Mouse (Mus musculus) small intestine, adult 2 months (tissue): ENCODE results near the gene Rpl29. TPM values are rescaled to one million over a fixed set of nuclear protein-coding genes. Genes with fewer than 3 reads are reported as not detected.

Experiments used
- H3K27ac ChIP-seq: fragments of 200-500 bp; 2 replicates; pipeline ENCODE4 v1.5.1; 2012; ENCODE audit warnings: low read depth, low read length, control low read depth, inconsistent platforms; ENCODE audit not compliant: insufficient read depth
- H3K27me3 ChIP-seq: fragments of 200-500 bp; 2 replicates; pipeline ENCODE4 v1.6.1; 2012; ENCODE audit warnings: mild to moderate bottlenecking, moderate library complexity, low read length, inconsistent platforms; ENCODE audit not compliant: control insufficient read depth, insufficient read depth
- H3K36me3 ChIP-seq: fragments of 200-500 bp; 2 replicates; pipeline ENCODE4 v1.6.1; 2012; ENCODE audit warnings: mild to moderate bottlenecking, low read length, control low read depth, inconsistent platforms; ENCODE audit not compliant: control insufficient read depth, insufficient read depth
- H3K4me1 ChIP-seq: fragments of 200-500 bp; 2 replicates; pipeline ENCODE4 v1.6.1; 2012; ENCODE audit warnings: low read length, inconsistent platforms, mixed read lengths; ENCODE audit not compliant: control insufficient read depth, insufficient read depth, insufficient read length
- H3K4me3 ChIP-seq: fragments of 200-500 bp; 2 replicates; pipeline ENCODE4 v1.5.1; 2012; ENCODE audit warnings: low read depth, mild to moderate bottlenecking, control low read depth, inconsistent platforms, low read length, moderate library complexity
- CTCF ChIP-seq: fragments of 200-500 bp; IDR thresholded peaks from 2 replicates; pipeline ENCODE4 v1.5.1; 2012; ENCODE audit warnings: low read depth, mild to moderate bottlenecking, control low read depth, inconsistent platforms, low read length, moderate library complexity, mixed read lengths; ENCODE audit not compliant: insufficient replicate concordance, insufficient read length; ENCODE audit errors: extremely low read depth
- POLR2A ChIP-seq: fragments of 200-500 bp; IDR thresholded peaks from 2 replicates; pipeline ENCODE4 v1.6.1; 2012; ENCODE audit warnings: low read depth, mild to moderate bottlenecking, control low read depth, inconsistent platforms, low read length, moderate library complexity
- WGBS: fragments of 180-500 bp; shearing (Covaris S2); methylation state at CpG from one replicate; pipeline ENCODE4 v1.1.7; 2018; 5-methylcytosine and 5-hydroxymethylcytosine counted together
- polyA plus RNA-seq: library from polyadenylated mRNA; depleted of rRNA; stranded (reverse); fragments of >200 nt; gene quantifications from 2 replicates; pipeline ENCODE4 v1.2.3, GENCODE M21; 2012

Rpl29 gene
- polyA plus RNA-seq, 1 experiment, result 390 TPM

- H3K36me3 ChIP-seq, result no peaks in the 10 kb centered on the region
- TF ChIP-seq CTCF, result no peak
- no peak for TF ChIP-seq POLR2A
- H3K27me3 ChIP-seq, result no peaks in the 10 kb centered on the region
- 79% methylated on average over 5 of the region's 5 CpGs for WGBS
- H3K27ac ChIP-seq, result no peak overlapping the region
- peaks cover 22% of the 10 kb centered on the region for H3K4me1 ChIP-seq
- no peak overlapping the region for H3K4me3 ChIP-seq
Observed at GRCm38 (mm10) chr9:106442680-106443079, 13.4 kb downstream of the Rpl29 start.

- H3K4me3 ChIP-seq, result no peak overlapping the region
- no peaks in the 10 kb centered on the region for H3K27me3 ChIP-seq
- H3K4me1 ChIP-seq, result peaks cover 26% of the 10 kb centered on the region
- 37% methylated on average over 4 of the region's 4 CpGs for WGBS
- no peak overlapping the region for H3K27ac ChIP-seq
- no peaks in the 10 kb centered on the region for H3K36me3 ChIP-seq
- TF ChIP-seq CTCF (no peak), POLR2A (no peak)
Observed at GRCm38 (mm10) chr9:106444836-106445235, 15.6 kb downstream of the Rpl29 start.

GRCm38 (mm10) chr9:106447348-106447747 lies 18.1 kb downstream of the Rpl29 start, which contains the start of the genes Abhd14b and Abhd14a:
Gene Abhd14b, plus strand, starts transcription at chr9:106447459.
Gene Abhd14a, minus strand, starts transcription at chr9:106447678.
- Histone ChIP-seq H3K27ac (peak within 1 kb of the TSS; percentile 72), H3K27me3 (no peaks in the 10 kb centered on the region), H3K36me3 (no peaks in the 10 kb centered on the region), H3K4me1 (peaks cover 28% of the 10 kb centered on the region), H3K4me3 (peak within 1 kb of the TSS; percentile 74)
- WGBS, result under 1% methylated on average over 24 of the region's 24 CpGs
- TF ChIP-seq CTCF (peak; percentile 57; the same call in 1 of the 2 replicates), POLR2A (peak; percentile 64)

- no peak for TF ChIP-seq CTCF
- no peak for TF ChIP-seq POLR2A
- peak overlapping the region; percentile 74 for H3K4me3 ChIP-seq
- H3K27me3 ChIP-seq, result no peaks in the 10 kb centered on the region
- 16% methylated on average over 9 of the region's 9 CpGs for WGBS
- H3K27ac ChIP-seq, result peak overlapping the region; percentile 51
- no peaks in the 10 kb centered on the region for H3K36me3 ChIP-seq
- peaks cover 28% of the 10 kb centered on the region for H3K4me1 ChIP-seq
Observed at GRCm38 (mm10) chr9:106447951-106448350, 18.7 kb downstream of the Rpl29 start.

- H3K27me3 ChIP-seq, result no peaks in the 10 kb centered on the region
- peaks cover 31% of the 10 kb centered on the region for H3K4me1 ChIP-seq
- peak; percentile 24; the same call in 1 of the 2 replicates for TF ChIP-seq POLR2A
- TF ChIP-seq CTCF, result peak; percentile 84
- H3K4me3 ChIP-seq, result peak overlapping the region; percentile 74
- peak overlapping the region; percentile 72 for H3K27ac ChIP-seq
- H3K36me3 ChIP-seq, result no peaks in the 10 kb centered on the region
- under 1% methylated on average over 23 of the region's 23 CpGs for WGBS
Observed at GRCm38 (mm10) chr9:106448498-106449031, 19.3 kb downstream of the Rpl29 start.

- Histone ChIP-seq H3K36me3 (no peaks in the 10 kb centered on the region), H3K4me1 (peaks cover 32% of the 10 kb centered on the region), H3K27ac (no peak overlapping the region), H3K27me3 (no peaks in the 10 kb centered on the region), H3K4me3 (no peak overlapping the region)
- 94% methylated on average over 8 of the region's 8 CpGs for WGBS
- TF ChIP-seq POLR2A, result no peak
- TF ChIP-seq CTCF, result no peak
Observed at GRCm38 (mm10) chr9:106449947-106450346, 20.7 kb downstream of the Rpl29 start.

GRCm38 (mm10) chr9:106450661-106451060 lies 21.4 kb downstream of the Rpl29 start:
- H3K27ac ChIP-seq, result no peak overlapping the region
- no peak overlapping the region for H3K4me3 ChIP-seq
- H3K36me3 ChIP-seq, result no peaks in the 10 kb centered on the region
- TF ChIP-seq POLR2A (no peak), CTCF (no peak)
- 40% methylated on average over 9 of the region's 9 CpGs for WGBS
- H3K27me3 ChIP-seq, result no peaks in the 10 kb centered on the region
- peaks cover 27% of the 10 kb centered on the region for H3K4me1 ChIP-seq
